Mouse (Mus musculus): Measurements from ENCODE around the gene Slc22a2.
"Not testable (repeated sequence)": the region's sequence is repeated elsewhere in the genome, so short reads cannot be mapped to it uniquely, and the experiment has no call there.

Slc22a2 gene

GRCm38 (mm10) chr17:12631771-12632600, 48.1 kb downstream of the Slc22a2 start:
- DNase-seq, result peak; percentile 61

GRCm38 (mm10) chr17:12634814-12635213, 50.9 kb downstream of the Slc22a2 start:
- no peak for DNase-seq

GRCm38 (mm10) chr17:12639585-12639984, 55.7 kb downstream of the Slc22a2 start:
- no peak for DNase-seq

GRCm38 (mm10) chr17:12641087-12641486, 57.2 kb downstream of the Slc22a2 start:
- no peak for DNase-seq

- no peak for DNase-seq
Measured at GRCm38 (mm10) chr17:12645461-12645860, 61.5 kb downstream of the Slc22a2 start.

- DNase-seq, result no peak
Measured at GRCm38 (mm10) chr17:12652604-12653003, 68.7 kb downstream of the Slc22a2 start.

- no peak for DNase-seq
Measured at GRCm38 (mm10) chr17:12654061-12654460, 70.1 kb downstream of the Slc22a2 start.

GRCm38 (mm10) chr17:12655826-12656225, 71.9 kb downstream of the Slc22a2 start:
- DNase-seq, result no peak

- no peak for DNase-seq
Measured at GRCm38 (mm10) chr17:12658784-12659183, 74.9 kb downstream of the Slc22a2 start.

- DNase-seq, result no peak
Measured at GRCm38 (mm10) chr17:12659233-12659632, 75.3 kb downstream of the Slc22a2 start.

GRCm38 (mm10) chr17:12660572-12661260, 76.8 kb downstream of the Slc22a2 start:
- peak; percentile 62 for DNase-seq

- DNase-seq, result no peak
Measured at GRCm38 (mm10) chr17:12664156-12664555, 80.2 kb downstream of the Slc22a2 start.

- DNase-seq, result peak; percentile 46
Measured at GRCm38 (mm10) chr17:12668478-12669362, 84.8 kb downstream of the Slc22a2 start.

GRCm38 (mm10) chr17:12669363-12669679, 85.4 kb downstream of the Slc22a2 start:
- DNase-seq, result no peak

GRCm38 (mm10) chr17:12671029-12671605, 87.2 kb downstream of the Slc22a2 start:
- no peak for DNase-seq

GRCm38 (mm10) chr17:12672285-12672790, 88.4 kb downstream of the Slc22a2 start:
- peak; percentile 53 for DNase-seq

GRCm38 (mm10) chr17:12673871-12674270, 89.9 kb downstream of the Slc22a2 start:
- no peak for DNase-seq

GRCm38 (mm10) chr17:12674980-12675379, 91.0 kb downstream of the Slc22a2 start:
- not testable (repeated sequence) for DNase-seq

- no peak for DNase-seq
Measured at GRCm38 (mm10) chr17:12675646-12676045, 91.7 kb downstream of the Slc22a2 start, which contains the start of gene Slc22a1. Gene Slc22a1, minus strand, starts transcription at chr17:12675829.

GRCm38 (mm10) chr17:12677139-12677538, 93.2 kb downstream of the Slc22a2 start:
- no peak for DNase-seq

All from embryo, embryonic 11 days (tissue).